Mouse (Mus musculus) olfactory bulb, adult 2 months (tissue): ENCODE measurements around the gene Espn. TPM values are rescaled to one million over a fixed set of nuclear protein-coding genes. Genes with fewer than 3 reads are reported as not detected.

Experiments
- H3K27ac ChIP-seq: fragments of 200-500 bp; 2 replicates; pipeline ENCODE4 v1.5.1; 2012; ENCODE audit warnings: low read depth, low read length; ENCODE audit not compliant: insufficient read depth
- H3K4me1 ChIP-seq: fragments of 200-500 bp; 2 replicates; pipeline ENCODE4 v1.6.1; 2012; ENCODE audit warnings: low read length; ENCODE audit not compliant: control insufficient read depth, insufficient read depth
- H3K4me3 ChIP-seq: fragments of 200-500 bp; 2 replicates; pipeline ENCODE4 v1.5.1; 2012; ENCODE audit warnings: mild to moderate bottlenecking, low read depth, low read length, moderate library complexity; ENCODE audit not compliant: insufficient read depth
- CTCF ChIP-seq: fragments of 200-500 bp; IDR thresholded peaks from 2 replicates; pipeline ENCODE4 v1.5.1; 2012; ENCODE audit warnings: low read depth, mild to moderate bottlenecking, low read length, moderate library complexity; ENCODE audit not compliant: insufficient read depth
- POLR2A ChIP-seq: fragments of 200-500 bp; IDR thresholded peaks from 2 replicates; pipeline ENCODE4 v1.6.1; 2012; ENCODE audit warnings: mild to moderate bottlenecking, low read depth, low read length, moderate library complexity; ENCODE audit not compliant: insufficient read depth
- WGBS: fragments of 180-500 bp; shearing (Covaris S2); methylation state at CpG from one replicate; pipeline ENCODE4 v1.1.7; 2018; 5-methylcytosine and 5-hydroxymethylcytosine counted together
- polyA plus RNA-seq: library from polyadenylated mRNA; stranded (reverse); fragments of >200 nt; gene quantifications from 2 replicates; pipeline ENCODE4 v1.2.4, GENCODE M21; 2012; ENCODE audit warnings: low replicate concordance; ENCODE audit not compliant: missing spikeins, insufficient read depth, insufficient read length

The Espn gene
- polyA plus RNA-seq, 1 experiment = not detected

DNA sequence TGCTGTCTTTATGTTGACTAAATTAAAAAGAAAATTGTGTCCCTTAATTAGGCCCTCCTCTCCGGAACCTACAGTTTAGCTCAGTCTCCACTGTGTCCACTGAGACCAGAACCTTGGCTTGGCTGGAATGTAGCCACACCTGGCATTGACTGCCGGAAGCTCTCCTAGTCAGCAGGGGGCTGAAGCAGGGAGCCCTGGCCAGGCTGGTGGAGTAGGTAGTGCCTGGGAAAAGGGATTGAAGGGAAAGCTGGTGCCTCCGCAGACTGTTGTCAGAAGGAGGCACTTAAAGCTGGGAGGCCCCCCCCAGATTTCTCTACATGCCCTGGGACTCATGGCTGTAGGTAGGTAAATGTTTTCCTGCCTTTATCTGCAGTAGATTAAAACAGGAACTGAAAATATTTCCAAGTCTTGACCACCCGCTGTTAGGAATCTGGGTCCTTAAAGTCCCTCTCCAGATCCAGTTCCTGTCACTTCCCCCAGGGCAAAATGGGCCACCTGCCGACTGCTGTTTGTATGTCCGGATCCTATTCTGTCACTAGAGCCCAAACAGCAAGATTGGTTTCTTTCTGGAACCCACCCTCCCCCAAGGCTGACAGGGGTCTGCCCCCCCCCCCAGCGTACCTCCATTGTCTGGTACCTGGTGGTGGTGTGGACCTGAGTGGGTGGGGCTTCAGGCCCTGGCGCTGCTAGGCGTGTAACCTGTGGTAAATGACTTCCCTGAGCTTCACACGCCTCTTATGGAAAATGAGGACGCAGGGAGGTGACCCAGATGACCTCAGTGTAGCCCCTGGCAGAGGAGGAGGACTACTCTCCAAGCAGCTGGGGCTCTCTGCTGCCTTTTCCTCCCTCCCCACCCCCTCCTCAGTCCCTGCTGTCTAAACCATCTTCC is 54.0 kb downstream of the Espn start:
- no peak overlapping the region for H3K4me3 ChIP-seq
- WGBS = 62% methylated on average over 11 of the region's 11 CpGs
- H3K4me1 ChIP-seq = peaks cover 34% of the 10 kb centered on the region
- H3K27ac ChIP-seq = no peak overlapping the region
- TF ChIP-seq POLR2A = no peak
- no peak for TF ChIP-seq CTCF

- WGBS = 69% methylated on average over 6 of the region's 6 CpGs
- Histone ChIP-seq H3K4me3 (peak overlapping the region; percentile 15; the same call in 1 of the 2 replicates), H3K4me1 (peaks cover 40% of the 10 kb centered on the region), H3K27ac (no peak overlapping the region)
- TF ChIP-seq CTCF = no peak
These were observed 55.2 kb downstream of the Espn start for GRCm38 (mm10) chr4:152096927-152097326.

DNA sequence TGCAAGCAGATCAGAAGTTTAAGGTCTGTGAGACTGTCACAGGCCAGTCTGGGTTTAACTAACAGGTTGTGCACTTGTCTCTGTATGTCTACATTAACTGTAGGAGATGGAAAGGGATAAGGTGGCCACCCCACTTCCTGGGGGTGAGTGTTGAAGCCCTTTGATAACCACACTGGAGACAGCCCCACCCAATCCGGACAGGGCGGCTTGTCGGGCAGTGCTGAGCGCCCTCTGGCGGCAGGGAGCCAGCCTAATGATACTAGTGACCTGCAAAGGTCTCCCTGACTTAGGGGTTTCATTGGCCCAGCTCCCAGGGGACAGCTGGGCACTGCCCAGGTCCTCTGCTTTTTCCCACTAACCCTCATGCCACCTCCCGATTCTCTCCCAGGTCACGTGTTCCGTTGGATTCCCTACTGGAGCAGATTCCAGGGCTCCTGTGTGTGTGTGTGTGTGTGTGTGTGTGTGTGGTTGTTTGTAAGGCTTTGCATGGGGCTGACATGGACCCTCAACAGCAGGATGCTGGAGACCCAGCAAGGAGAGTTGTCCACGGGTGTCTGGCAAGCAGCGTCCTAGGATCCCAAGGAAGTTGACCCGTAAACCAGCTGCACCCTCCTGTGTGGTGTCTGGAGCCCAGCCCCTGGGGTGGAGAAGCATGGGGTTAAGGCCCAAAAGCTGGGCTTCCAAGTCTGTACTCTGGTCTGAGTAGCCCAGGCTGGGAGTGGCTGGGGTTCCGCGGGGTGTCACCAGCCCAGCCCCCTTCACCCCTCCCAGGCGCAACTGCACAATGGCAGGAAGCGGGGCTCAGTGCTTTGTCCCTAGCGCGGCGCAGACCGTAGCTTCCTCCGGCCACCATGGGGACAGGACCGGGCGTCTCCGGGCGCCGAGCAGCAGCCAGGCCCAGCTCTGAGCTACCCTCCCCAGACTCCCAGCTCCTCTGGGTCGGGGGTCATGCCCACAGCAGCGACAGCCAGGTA is 55.9 kb downstream of the Espn start:
- WGBS = 37% methylated on average over 27 of the region's 27 CpGs
- Histone ChIP-seq H3K4me3 (peak overlapping the region; percentile 15; the same call in 1 of the 2 replicates), H3K4me1 (peaks cover 35% of the 10 kb centered on the region), H3K27ac (no peak overlapping the region)
- TF ChIP-seq POLR2A (no peak), CTCF (peak; percentile 89)

DNA sequence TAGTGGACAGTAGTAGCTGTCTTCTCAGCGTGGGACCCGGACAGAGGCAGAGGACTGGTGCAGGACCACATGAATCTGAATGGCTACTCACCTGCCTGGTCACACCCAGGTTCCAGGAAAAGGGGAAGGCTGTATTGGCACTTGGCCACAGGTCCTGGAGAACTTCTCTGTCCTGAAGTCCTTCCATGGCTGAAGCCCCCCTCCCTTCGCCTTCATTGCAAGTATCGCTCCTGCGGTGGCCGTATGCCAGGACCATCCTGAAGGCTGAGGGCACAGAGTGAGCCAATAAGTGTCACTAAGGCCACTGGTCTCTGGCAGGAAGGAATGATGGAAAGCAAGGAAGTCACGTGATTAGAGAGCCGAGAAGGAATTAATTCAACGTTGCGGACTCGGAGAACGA is 57.9 kb downstream of the Espn start:
- Histone ChIP-seq H3K4me1 (peaks cover 24% of the 10 kb centered on the region), H3K4me3 (no peak overlapping the region), H3K27ac (no peak overlapping the region)
- WGBS = 74% methylated on average over 12 of the region's 12 CpGs
- TF ChIP-seq CTCF (no peak), POLR2A (no peak)

GRCm38 (mm10) chr4:152092751-152093293 is 59.3 kb downstream of the Espn start:
- H3K27ac ChIP-seq = no peak overlapping the region
- 59% methylated on average over 8 of the region's 8 CpGs for WGBS
- TF ChIP-seq CTCF (no peak), POLR2A (no peak)
- H3K4me3 ChIP-seq = no peak overlapping the region
- peaks cover 30% of the 10 kb centered on the region for H3K4me1 ChIP-seq

- Histone ChIP-seq H3K27ac (no peak overlapping the region), H3K4me3 (no peak overlapping the region), H3K4me1 (peaks cover 36% of the 10 kb centered on the region)
- 91% methylated on average over 9 of the region's 9 CpGs for WGBS
- no peak for TF ChIP-seq CTCF
These were observed 62.0 kb downstream of the Espn start for GRCm38 (mm10) chr4:152090191-152090590.

DNA sequence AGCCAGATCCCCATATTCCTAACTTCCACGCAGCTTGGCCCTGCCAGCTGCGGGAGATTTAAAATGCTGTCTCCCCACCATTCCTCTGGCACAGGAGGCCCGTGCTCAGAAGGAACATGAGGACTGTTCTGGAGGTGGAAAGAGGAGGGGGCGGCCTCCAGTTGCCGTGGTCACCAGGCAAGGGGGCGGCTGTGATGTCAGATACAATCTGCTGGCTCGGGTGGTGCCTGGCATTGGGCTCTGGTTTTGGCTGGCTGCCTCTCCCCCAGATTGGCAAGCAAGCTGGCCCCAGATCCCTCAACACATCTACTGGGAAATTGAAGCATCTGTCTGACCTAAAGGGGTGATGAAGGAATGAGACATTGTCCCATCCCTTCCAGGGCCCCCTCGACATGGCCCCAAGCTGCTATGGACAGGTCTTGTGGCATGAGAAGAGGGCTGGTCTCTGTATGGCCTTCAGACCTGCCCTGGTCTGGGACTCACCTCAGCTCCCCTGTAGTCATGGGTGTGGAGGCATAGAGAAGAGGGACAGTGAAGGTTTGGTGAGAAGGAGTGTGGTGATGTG is 63.5 kb downstream of the Espn start:
- WGBS = 27% methylated on average over 8 of the region's 8 CpGs
- no peak overlapping the region for H3K27ac ChIP-seq
- TF ChIP-seq CTCF (no peak), POLR2A (no peak)
- H3K4me3 ChIP-seq = no peak overlapping the region
- peaks cover 40% of the 10 kb centered on the region for H3K4me1 ChIP-seq

- H3K27ac ChIP-seq = no peak overlapping the region
- H3K4me1 ChIP-seq = peaks cover 40% of the 10 kb centered on the region
- TF ChIP-seq CTCF = no peak
- no peak for TF ChIP-seq POLR2A
- WGBS = 32% methylated on average over 4 of the region's 4 CpGs
- no peak overlapping the region for H3K4me3 ChIP-seq
These were observed 64.0 kb downstream of the Espn start for GRCm38 (mm10) chr4:152088133-152088532.
